Mouse (Mus musculus) brain, embryonic 14.5 days (tissue): ENCODE data around the gene Lrba.

Experiments used
- CTCF ChIP-seq: fragments of 200-500 bp; IDR thresholded peaks from 2 replicates; pipeline ENCODE4 v1.5.1; 2012; ENCODE audit warnings: inconsistent platforms, mild to moderate bottlenecking, moderate library complexity, borderline replicate concordance; ENCODE audit not compliant: insufficient read depth, insufficient read length; ENCODE audit errors: extremely low read depth
- POLR2A ChIP-seq: fragments of 200-500 bp; IDR thresholded peaks from 2 replicates; pipeline ENCODE4 v1.6.1; 2012; ENCODE audit warnings: mild to moderate bottlenecking, inconsistent platforms, borderline replicate concordance; ENCODE audit not compliant: poor library complexity, insufficient read depth, insufficient read length, severe bottlenecking; ENCODE audit errors: extremely low read depth

GRCm38 (mm10) chr3:86605775-86606174, 381.3 kb downstream of the Lrba start:
- TF ChIP-seq CTCF = no peak
- TF ChIP-seq POLR2A = no peak
